Mouse (Mus musculus): ENCODE measurements around the gene Col12a1.
"Not testable (repeated sequence)": the region's sequence is repeated elsewhere in the genome, so short reads cannot be mapped to it uniquely, and the experiment has no call there.

Col12a1 gene

GRCm38 (mm10) chr9:79689342-79689741 lies 29.3 kb downstream of the Col12a1 start:
- DNase-seq (ENCODE audit: low read depth), result no peak

- DNase-seq (ENCODE audit: low read depth), result no peak
These were observed 31.4 kb downstream of the Col12a1 start for GRCm38 (mm10) chr9:79687227-79687626.

GRCm38 (mm10) chr9:79686049-79686448 lies 32.6 kb downstream of the Col12a1 start:
- peak; percentile 55 for DNase-seq (ENCODE audit: low read depth)

- DNase-seq (ENCODE audit: low read depth), result peak; percentile 17
These were observed 38.0 kb downstream of the Col12a1 start for GRCm38 (mm10) chr9:79680453-79681240.

GRCm38 (mm10) chr9:79668806-79669205 lies 49.8 kb downstream of the Col12a1 start:
- not testable (repeated sequence) for DNase-seq (ENCODE audit: low read depth)

DNA sequence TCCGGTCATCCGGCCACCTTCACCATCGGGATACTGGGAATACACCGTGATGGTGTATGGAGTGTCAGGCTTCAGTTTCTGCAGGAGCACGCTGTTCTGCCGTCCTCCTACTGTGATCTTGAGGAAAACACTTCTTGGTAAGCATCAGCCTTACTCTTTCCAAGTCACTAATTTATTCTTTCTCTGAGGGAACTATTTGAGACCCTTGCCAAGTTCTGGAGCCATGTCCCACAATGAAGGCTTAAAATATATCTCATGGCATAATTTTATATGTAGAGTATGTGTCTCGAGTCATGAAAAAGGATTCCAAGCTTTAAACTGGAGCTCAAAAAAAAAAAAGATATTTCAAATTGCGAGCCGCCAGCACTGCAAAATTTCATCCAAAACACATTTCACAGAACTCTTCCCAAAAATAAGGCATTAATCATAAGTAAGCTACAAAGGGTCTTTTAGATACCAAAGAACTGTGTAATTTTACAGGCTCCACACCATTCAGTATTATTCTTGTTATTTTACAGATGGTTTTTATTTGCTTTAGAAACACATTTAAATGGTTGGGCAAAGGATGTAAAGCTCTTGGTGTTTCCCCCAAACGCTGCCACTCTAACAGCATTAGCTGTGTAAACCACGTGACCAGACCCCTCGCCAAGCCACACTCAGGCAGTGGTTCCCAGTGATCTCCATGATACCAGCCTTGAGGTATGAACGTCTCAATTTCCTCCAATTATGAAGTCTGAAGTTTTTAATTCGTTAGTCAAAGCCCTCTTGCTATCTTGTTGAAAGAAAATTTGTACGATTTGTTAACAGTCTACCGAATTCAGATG lies 65.1 kb downstream of the Col12a1 start:
- DNase-seq (ENCODE audit: low read depth), result no peak

- no peak for DNase-seq (ENCODE audit: low read depth)
These were observed 70.0 kb downstream of the Col12a1 start for GRCm38 (mm10) chr9:79648587-79648986.

DNA sequence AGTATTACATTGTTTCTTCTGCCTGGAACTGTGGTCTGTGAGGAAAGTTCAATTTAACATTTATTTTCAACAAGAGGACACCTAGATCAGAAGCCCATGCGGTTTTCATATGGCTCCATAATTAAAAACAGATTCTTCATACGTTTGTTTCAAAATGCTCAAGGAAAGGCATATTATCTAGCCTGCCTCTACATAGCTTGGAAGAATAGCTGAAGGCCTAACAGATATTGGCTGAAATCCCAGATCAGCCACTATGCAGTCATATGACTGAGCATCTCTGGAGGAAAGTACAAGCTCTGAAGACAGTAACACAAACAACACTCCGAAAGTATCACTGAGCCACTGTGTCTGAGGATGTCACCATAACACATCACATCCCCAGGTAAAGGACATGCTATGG lies 72.9 kb downstream of the Col12a1 start:
- no peak for DNase-seq (ENCODE audit: low read depth)

DNA sequence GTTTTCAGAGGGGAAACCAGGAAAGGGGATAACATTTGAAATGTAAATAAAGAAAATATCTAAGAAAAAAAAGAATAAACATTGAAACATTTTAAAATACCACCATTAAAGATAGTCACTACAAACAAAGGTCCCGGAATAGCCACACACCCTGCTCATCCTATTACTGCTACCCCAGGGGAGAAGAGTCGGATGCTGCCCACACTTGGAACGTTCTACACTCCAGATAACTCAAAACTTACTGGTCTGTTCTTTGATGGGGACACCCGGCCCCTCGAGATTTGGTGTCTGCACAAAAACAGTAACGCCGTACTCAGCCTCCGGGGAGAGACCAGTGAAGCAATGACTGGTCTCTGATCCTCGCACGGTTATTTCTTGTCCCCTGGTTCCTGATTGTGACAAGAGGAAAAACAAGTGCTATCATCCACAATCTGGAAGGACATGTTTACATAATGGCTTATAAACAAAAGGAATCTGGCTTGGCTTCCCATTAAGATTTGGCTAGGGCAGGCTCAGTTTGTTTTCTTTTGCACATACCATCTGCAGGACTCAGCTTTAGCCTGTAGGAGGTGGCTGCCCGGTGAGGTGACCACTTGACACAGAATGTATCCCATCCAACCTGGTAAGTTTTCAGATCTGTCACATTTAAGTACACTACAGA lies 79.1 kb downstream of the Col12a1 start:
- no peak for DNase-seq (ENCODE audit: low read depth)

GRCm38 (mm10) chr9:79637879-79638278 lies 80.8 kb downstream of the Col12a1 start:
- DNase-seq (ENCODE audit: low read depth), result no peak

DNA sequence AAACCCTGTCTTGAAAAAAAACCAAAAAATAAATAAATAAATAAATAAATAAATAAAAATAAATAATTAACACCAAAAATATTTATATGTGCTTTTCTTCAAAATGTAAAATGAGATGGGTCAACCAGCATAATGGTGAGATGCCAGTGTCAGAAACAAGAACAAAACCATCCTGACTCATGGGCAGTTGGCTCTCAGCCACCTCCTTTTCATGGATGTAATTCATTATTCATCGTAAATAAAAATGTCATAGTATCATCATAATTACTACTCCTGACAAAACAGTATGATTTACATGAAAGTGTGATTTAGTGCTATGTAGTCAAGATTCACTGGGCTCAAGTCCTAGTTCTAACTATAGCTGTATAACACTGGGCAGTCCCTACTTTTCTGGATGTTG lies 84.6 kb downstream of the Col12a1 start:
- DNase-seq (ENCODE audit: low read depth), result no peak

DNA sequence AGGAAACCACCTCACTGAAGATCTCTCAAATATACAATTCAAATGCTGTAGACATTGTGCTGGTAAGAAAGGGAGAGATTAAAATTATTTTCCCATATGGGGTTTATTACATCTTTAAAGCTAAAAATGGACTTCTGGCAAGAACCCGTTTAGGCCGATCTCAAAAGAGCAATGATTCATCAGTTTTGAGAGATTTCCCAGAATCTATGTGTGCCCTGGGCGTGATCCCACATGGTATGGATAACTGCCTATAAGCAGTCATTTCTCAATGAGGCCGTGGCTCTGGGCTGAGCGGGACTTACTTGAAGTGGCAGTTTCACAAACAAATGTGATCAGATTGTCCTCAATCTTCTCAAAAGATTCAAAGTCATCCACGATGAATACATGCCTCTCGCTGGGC lies 87.4 kb downstream of the Col12a1 start:
- DNase-seq (ENCODE audit: low read depth), result no peak

- DNase-seq (ENCODE audit: low read depth), result no peak
These were observed 99.6 kb downstream of the Col12a1 start for GRCm38 (mm10) chr9:79618839-79619597.

GRCm38 (mm10) chr9:79617336-79617735 lies 101.3 kb downstream of the Col12a1 start:
- no peak for DNase-seq (ENCODE audit: low read depth)

- DNase-seq (ENCODE audit: low read depth), result no peak
These were observed 102.6 kb downstream of the Col12a1 start for GRCm38 (mm10) chr9:79616040-79616439.

- DNase-seq (ENCODE audit: low read depth), result no peak
These were observed 108.3 kb downstream of the Col12a1 start for GRCm38 (mm10) chr9:79610286-79610685.

DNA sequence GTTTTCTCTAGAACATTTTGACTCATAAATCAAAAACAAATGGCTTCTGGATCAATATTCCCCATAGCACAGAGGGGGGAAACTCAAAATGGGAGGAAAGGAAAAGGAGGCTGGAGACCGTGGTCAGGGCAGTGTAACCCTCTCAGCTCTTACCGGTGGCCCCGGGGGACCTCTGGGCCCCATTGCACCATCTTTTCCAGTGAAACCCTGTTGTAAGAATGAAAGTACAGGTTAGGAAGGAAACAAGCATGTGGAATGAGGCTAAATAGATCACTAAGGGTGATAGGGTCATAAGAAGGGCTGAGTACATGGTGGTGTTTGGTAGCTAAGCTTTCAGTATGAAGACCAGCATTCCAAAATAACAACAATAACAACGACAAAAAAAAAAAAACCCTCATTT lies 109.0 kb downstream of the Col12a1 start:
- DNase-seq (ENCODE audit: low read depth), result no peak

DNA sequence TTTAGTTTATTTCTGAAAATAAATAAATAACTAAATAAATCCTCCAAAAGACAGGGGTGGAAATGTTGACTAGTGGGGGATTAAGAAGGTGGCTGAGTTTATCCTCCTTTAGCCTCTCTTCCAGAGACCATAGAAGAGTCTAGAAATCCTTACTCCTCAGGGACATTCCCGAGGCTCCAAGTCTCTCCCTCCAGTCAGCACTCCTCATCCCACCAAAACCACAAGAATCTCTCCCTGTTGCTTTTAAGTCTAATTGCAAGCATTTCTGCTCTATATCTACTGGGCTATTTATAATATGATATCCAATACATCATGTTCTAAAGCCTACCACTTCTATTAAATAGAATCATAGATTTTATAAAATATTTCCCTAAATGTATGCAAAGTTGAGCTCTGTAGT lies 109.8 kb downstream of the Col12a1 start:
- no peak for DNase-seq (ENCODE audit: low read depth)

DNA sequence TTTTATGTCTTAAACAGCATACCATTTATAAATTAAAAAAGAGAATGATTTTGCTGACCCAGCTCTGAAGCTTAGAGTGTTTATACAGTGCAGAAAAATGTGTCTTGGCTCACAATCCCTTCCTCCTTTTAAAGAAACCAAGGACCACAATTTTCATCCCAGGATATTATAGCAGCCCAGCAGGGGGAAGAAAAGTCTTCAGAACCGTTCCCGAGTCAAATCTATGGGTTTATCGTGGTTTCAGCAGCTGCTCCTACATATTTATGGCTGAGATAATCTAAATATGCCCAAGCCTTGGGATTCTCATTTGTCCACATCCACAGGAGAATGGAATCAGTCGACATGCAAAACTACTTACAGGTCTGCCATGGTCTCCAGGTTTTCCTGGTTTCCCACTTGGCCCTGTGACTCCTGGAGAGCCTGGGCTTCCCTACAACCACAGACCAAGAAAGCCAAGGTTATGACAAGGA lies 110.5 kb downstream of the Col12a1 start:
- no peak for DNase-seq (ENCODE audit: low read depth)

DNA sequence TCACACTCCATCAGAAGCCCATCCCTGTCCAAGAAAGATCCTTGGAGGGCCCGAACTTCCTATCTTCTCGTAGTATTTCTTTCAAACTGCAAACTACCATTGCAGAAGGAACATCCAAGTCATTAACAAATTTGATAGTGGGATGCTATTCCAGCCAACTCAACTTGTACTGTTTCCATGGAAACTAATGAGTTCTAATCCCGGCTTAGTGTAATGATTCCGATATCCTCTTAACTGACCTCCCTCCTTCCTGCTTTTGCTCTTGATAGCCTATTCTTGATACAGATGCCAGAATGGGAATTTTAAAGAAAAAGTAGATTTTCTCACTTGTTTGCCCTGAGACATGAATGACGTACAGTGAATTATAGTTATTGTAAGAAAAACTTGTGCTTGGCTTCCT lies 112.5 kb downstream of the Col12a1 start:
- DNase-seq (ENCODE audit: low read depth), result no peak

DNA sequence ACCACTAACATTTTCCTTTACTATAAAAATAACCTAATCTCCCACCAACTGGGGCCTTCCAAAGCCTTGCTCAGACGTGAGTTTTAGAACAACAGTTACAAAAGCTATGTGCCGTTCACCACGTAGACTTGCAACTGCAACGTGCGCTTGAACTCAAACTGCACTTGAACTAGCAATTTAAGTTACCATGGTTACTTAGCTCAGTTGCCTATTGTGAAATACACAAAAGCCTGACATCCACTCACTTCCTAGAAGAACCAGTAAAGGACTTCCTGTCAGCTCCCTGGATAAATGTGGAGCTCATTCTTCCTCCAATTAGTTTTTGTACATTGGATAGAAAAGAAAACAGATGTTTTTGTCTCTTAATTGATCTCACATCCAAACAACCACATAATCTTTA lies 112.9 kb downstream of the Col12a1 start:
- DNase-seq (ENCODE audit: low read depth), result no peak

DNA sequence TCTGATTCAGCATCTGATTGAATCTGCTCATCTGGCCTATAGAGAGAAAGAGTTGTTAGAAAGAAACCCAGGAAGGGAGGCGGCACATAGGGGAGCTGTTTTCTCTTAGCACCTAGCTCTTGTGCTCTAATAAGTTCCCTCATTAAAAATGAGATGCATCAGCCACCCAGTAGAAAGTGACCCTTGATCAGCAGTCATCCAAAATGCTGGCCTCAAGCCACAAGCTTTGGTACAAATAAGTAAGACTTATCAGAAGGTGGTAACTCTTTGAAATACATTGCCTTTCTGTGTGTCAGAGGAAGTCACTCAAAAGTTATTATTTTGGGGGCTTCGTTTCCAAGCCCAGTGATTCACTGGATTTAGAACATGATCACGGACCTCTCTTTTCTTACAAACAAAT lies 114.1 kb downstream of the Col12a1 start:
- DNase-seq (ENCODE audit: low read depth), result no peak
